Mouse (Mus musculus) MEL (cell line): ENCODE data around the gene Rbks. TPM values are rescaled to one million over a fixed set of nuclear protein-coding genes. Genes with fewer than 3 reads are reported as not detected.

Experiments used
- DNase-seq: peaks from one replicate; pipeline ENCODE4 v3.0.0; 2011; ENCODE audit warnings: low read depth, low spot score
- H3K27ac ChIP-seq: 2 replicates; pipeline ENCODE4 v1.5.1; 2012; ENCODE audit warnings: low read depth, mild to moderate bottlenecking, control low read depth, low read length, moderate library complexity; ENCODE audit not compliant: control insufficient read depth
- H3K27me3 ChIP-seq, 2 experiments: fragments of 150-350 bp in 1 of 2; sonication (generic) in 1 of 2; 2 replicates each; pipeline ENCODE4 v1.6.1; 2012; ENCODE audit warnings: low read length in 2 of 2, mild to moderate bottlenecking in 2 of 2, improper control_type of control experiment in 1 of 2, moderate library complexity in 1 of 2; ENCODE audit not compliant: insufficient read depth in 2 of 2, control insufficient read depth in 1 of 2
- H3K36me3 ChIP-seq, 2 experiments: 2 replicates each; pipeline ENCODE4 v1.6.1; 2012 to 2014; ENCODE audit warnings: low read length in 2 of 2, improper control_type of control experiment in 1 of 2, inconsistent platforms in 1 of 2, mild to moderate bottlenecking in 1 of 2; ENCODE audit not compliant: insufficient read depth in 2 of 2, control insufficient read depth in 1 of 2
- H3K4me1 ChIP-seq, 2 experiments: fragments of 150-350 bp in 1 of 2; sonication (generic) in 1 of 2; 2 replicates each; pipeline ENCODE4 v1.6.1; 2012; ENCODE audit warnings: low read length in 2 of 2, improper control_type of control experiment in 1 of 2, mild to moderate bottlenecking in 1 of 2; ENCODE audit not compliant: insufficient read depth in 2 of 2, control insufficient read depth in 1 of 2
- H3K4me3 ChIP-seq, 2 experiments: fragments of 150-350 bp in 1 of 2; sonication (generic) in 1 of 2; 2 replicates each; pipeline ENCODE4 v1.5.1; 2012; ENCODE audit warnings: low read depth in 2 of 2, low read length in 2 of 2, mild to moderate bottlenecking in 2 of 2, moderate library complexity in 2 of 2, control low read depth in 1 of 2, improper control_type of control experiment in 1 of 2; ENCODE audit not compliant: control insufficient read depth in 1 of 2, insufficient read depth in 1 of 2
- H3K79me2 ChIP-seq: 2 replicates; pipeline ENCODE4 v1.6.1; 2012; ENCODE audit warnings: mild to moderate bottlenecking, low read length, moderate library complexity; ENCODE audit not compliant: control insufficient read depth, poor library complexity, insufficient read depth
- H3K9ac ChIP-seq: 2 replicates; pipeline ENCODE4 v1.6.1; 2012; ENCODE audit warnings: low read depth, mild to moderate bottlenecking, control low read depth, low read length, moderate library complexity; ENCODE audit not compliant: control insufficient read depth, poor library complexity, severe bottlenecking
- H3K9me3 ChIP-seq: fragments of 150-350 bp; sonication (generic); replicated peaks from 2 replicates; pipeline ENCODE4 v1.6.1; 2012; ENCODE audit warnings: mild to moderate bottlenecking, low read length, improper control_type of control experiment, moderate library complexity; ENCODE audit not compliant: insufficient read depth
- BHLHE40 ChIP-seq: IDR thresholded peaks from 2 replicates; pipeline ENCODE4 v1.6.1; 2012; ENCODE audit warnings: low read depth, mild to moderate bottlenecking, inconsistent platforms, low read length, improper control_type of control experiment, borderline replicate concordance
- CHD1 ChIP-seq: IDR thresholded peaks from 2 replicates; pipeline ENCODE4 v1.6.1; 2012; ENCODE audit warnings: low read depth, mild to moderate bottlenecking, inconsistent platforms, low read length, improper control_type of control experiment
- CHD2 ChIP-seq: IDR thresholded peaks from 2 replicates; pipeline ENCODE4 v1.6.1; 2011; ENCODE audit warnings: low read length, improper control_type of control experiment
- E2F4 ChIP-seq: IDR thresholded peaks from 2 replicates; pipeline ENCODE4 v1.6.1; 2011; ENCODE audit warnings: low read depth, low read length, improper control_type of control experiment, borderline replicate concordance
- ELF1 ChIP-seq: IDR thresholded peaks from 2 replicates; pipeline ENCODE4 v1.6.1; 2014; ENCODE audit warnings: low read depth, mild to moderate bottlenecking, inconsistent platforms, low read length, improper control_type of control experiment, moderate library complexity
- EP300 ChIP-seq, 2 experiments: IDR thresholded peaks; 2 replicates each; pipeline ENCODE4 v1.6.1; 2011; ENCODE audit warnings: improper control_type of control experiment in 2 of 2, low read length in 2 of 2, low read depth in 1 of 2, mild to moderate bottlenecking in 1 of 2
- ETS1 ChIP-seq: IDR thresholded peaks from 2 replicates; pipeline ENCODE4 v1.6.1; 2012; ENCODE audit warnings: low read depth, mild to moderate bottlenecking, inconsistent platforms, low read length, improper control_type of control experiment, moderate library complexity
- GABPA ChIP-seq: IDR thresholded peaks from 2 replicates; pipeline ENCODE4 v1.6.1; 2012; ENCODE audit warnings: low read depth, mild to moderate bottlenecking, inconsistent platforms, low read length, improper control_type of control experiment, moderate library complexity
- GATA1 ChIP-seq: IDR thresholded peaks from 2 replicates; pipeline ENCODE4 v1.6.1; 2011; ENCODE audit warnings: low read depth, low read length, improper control_type of control experiment
- HCFC1 ChIP-seq: IDR thresholded peaks from 2 replicates; pipeline ENCODE4 v1.6.1; 2012; ENCODE audit warnings: low read depth, mild to moderate bottlenecking, inconsistent platforms, low read length, improper control_type of control experiment, moderate library complexity
- JUND ChIP-seq: IDR thresholded peaks from 2 replicates; pipeline ENCODE4 v1.6.1; 2011; ENCODE audit warnings: low read depth, mild to moderate bottlenecking, improper control_type of control experiment, low read length
- MAFK ChIP-seq: IDR thresholded peaks from 2 replicates; pipeline ENCODE4 v1.6.1; 2011; ENCODE audit warnings: low read depth, mild to moderate bottlenecking, low read length, improper control_type of control experiment, borderline replicate concordance
- MAX ChIP-seq: IDR thresholded peaks from 2 replicates; pipeline ENCODE4 v1.6.1; 2011; ENCODE audit warnings: low read length, improper control_type of control experiment
- MAZ ChIP-seq: IDR thresholded peaks from 2 replicates; pipeline ENCODE4 v1.6.1; 2012; ENCODE audit warnings: low read depth, mild to moderate bottlenecking, inconsistent platforms, low read length, improper control_type of control experiment
- MEF2A ChIP-seq: IDR thresholded peaks from 2 replicates; pipeline ENCODE4 v1.6.1; 2014; ENCODE audit warnings: low read depth, mild to moderate bottlenecking, inconsistent platforms, low read length, improper control_type of control experiment; ENCODE audit not compliant: poor library complexity, insufficient replicate concordance, severe bottlenecking; ENCODE audit errors: extremely low read depth
- MXI1 ChIP-seq: IDR thresholded peaks from 2 replicates; pipeline ENCODE4 v1.6.1; 2011; ENCODE audit warnings: mild to moderate bottlenecking, low read depth, low read length, improper control_type of control experiment
- MYB ChIP-seq: IDR thresholded peaks from 2 replicates; pipeline ENCODE4 v1.6.1; 2011; ENCODE audit warnings: mild to moderate bottlenecking, low read depth, low read length, improper control_type of control experiment
- MYC ChIP-seq: IDR thresholded peaks from 2 replicates; pipeline ENCODE4 v1.6.1; 2011; ENCODE audit warnings: low read depth, mild to moderate bottlenecking, low read length, improper control_type of control experiment, moderate library complexity
- NELFE ChIP-seq: IDR thresholded peaks from 2 replicates; pipeline ENCODE4 v1.6.1; 2011; ENCODE audit warnings: low read depth, low read length, improper control_type of control experiment
- NRF1 ChIP-seq: IDR thresholded peaks from 2 replicates; pipeline ENCODE4 v1.6.1; 2014; ENCODE audit warnings: low read depth, mild to moderate bottlenecking, inconsistent platforms, low read length, improper control_type of control experiment, moderate library complexity; ENCODE audit not compliant: poor library complexity, insufficient read depth, severe bottlenecking
- POLR2AphosphoS2 ChIP-seq: IDR thresholded peaks from 2 replicates; pipeline ENCODE4 v1.6.1; 2011; ENCODE audit warnings: low read length, improper control_type of control experiment
- POLR2AphosphoS5 ChIP-seq: IDR thresholded peaks from 2 replicates; pipeline ENCODE4 v1.6.1; 2012; ENCODE audit warnings: low read depth, borderline replicate concordance, mild to moderate bottlenecking, inconsistent platforms, low read length, moderate library complexity, mixed read lengths
- RCOR1 ChIP-seq: IDR thresholded peaks from 2 replicates; pipeline ENCODE4 v1.6.1; 2012; ENCODE audit warnings: low read depth, mild to moderate bottlenecking, inconsistent platforms, low read length, improper control_type of control experiment
- SMC3 ChIP-seq: IDR thresholded peaks from 2 replicates; pipeline ENCODE4 v1.6.1; 2011; ENCODE audit warnings: low read depth, low read length, improper control_type of control experiment
- TAL1 ChIP-seq: IDR thresholded peaks from 2 replicates; pipeline ENCODE4 v1.6.1; 2012; ENCODE audit warnings: mild to moderate bottlenecking, inconsistent platforms, low read length, moderate library complexity, mixed read lengths
- TBP ChIP-seq: IDR thresholded peaks from 2 replicates; pipeline ENCODE4 v1.8.0; 2011; ENCODE audit warnings: low read depth, low read length, improper control_type of control experiment
- UBTF ChIP-seq: IDR thresholded peaks from 2 replicates; pipeline ENCODE4 v1.6.1; 2012; ENCODE audit warnings: low read depth, mild to moderate bottlenecking, inconsistent platforms, low read length, improper control_type of control experiment, moderate library complexity, borderline replicate concordance; ENCODE audit not compliant: insufficient read depth
- USF1 ChIP-seq: IDR thresholded peaks from 2 replicates; pipeline ENCODE4 v1.6.1; 2014; ENCODE audit warnings: low read depth, mild to moderate bottlenecking, inconsistent platforms, low read length, improper control_type of control experiment, moderate library complexity
- USF2 ChIP-seq, 2 experiments: IDR thresholded peaks; 2 replicates each; pipeline ENCODE4 v1.6.1; 2011 to 2012; ENCODE audit warnings: improper control_type of control experiment in 2 of 2, low read length in 2 of 2, borderline replicate concordance in 1 of 2, inconsistent platforms in 1 of 2, low read depth in 1 of 2, mild to moderate bottlenecking in 1 of 2; ENCODE audit not compliant: insufficient read depth in 1 of 2
- ZMIZ1 ChIP-seq: IDR thresholded peaks from 2 replicates; pipeline ENCODE4 v1.6.1; 2012; ENCODE audit warnings: low read depth, mild to moderate bottlenecking, inconsistent platforms, low read length, improper control_type of control experiment, moderate library complexity
- ZNF384 ChIP-seq: IDR thresholded peaks from 2 replicates; pipeline ENCODE4 v1.6.1; 2012; ENCODE audit warnings: low read depth, mild to moderate bottlenecking, inconsistent platforms, low read length, improper control_type of control experiment
- polyA plus RNA-seq, 2 experiments: library from polyadenylated mRNA; stranded (reverse) in 1 of 2; unstranded in 1 of 2; fragments of >175 nt in 1 of 2; fragments of >200 nt in 1 of 2; gene quantifications; 2 replicates each; pipeline versions ENCODE4 v1.2.1 to v1.2.4; 2012; ENCODE audit warnings: low replicate concordance in 2 of 2, low read depth in 1 of 2; ENCODE audit not compliant: insufficient read length in 2 of 2, insufficient read depth in 1 of 2, missing spikeins in 1 of 2
- total RNA-seq: library from RNA; depleted of rRNA; stranded (reverse); fragments of 300-350 nt; gene quantifications from 2 replicates; pipeline ENCODE4 v1.2.3, GENCODE M21; 2012

Gene Rbks
- total and polyA plus RNA-seq, 3 experiments, result 34.3 to 47.4 TPM; not detected in 1

DNA sequence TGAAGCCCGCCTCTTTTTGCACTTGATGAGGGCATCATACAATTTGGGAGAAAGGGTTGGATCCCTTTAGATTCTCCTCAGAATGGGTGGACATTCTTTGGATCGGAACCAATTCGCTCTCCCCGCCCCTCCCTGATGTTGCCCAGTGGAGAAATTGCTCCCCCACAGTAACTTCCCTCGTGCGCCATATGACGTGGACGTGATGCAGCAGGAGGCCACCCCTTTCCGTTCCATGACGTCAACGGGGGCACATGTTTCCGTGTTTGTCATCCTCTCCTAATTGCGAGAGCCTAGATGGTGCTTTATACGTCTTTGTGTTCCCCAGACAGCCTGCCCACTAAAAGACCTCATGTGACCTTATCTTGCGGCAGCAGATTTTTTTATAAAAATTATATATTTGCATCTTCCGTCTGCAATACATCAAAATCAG lies 885 bp upstream of the Rbks start (continued):
- TF ChIP-seq GATA1, result peak; percentile 79
- TF ChIP-seq MXI1, result peak; percentile 94
- peak; percentile 92 for TF ChIP-seq MAZ
- peak; percentile 98 for TF ChIP-seq MAX
- peak; percentile 12 for TF ChIP-seq SMC3
- TF ChIP-seq POLR2AphosphoS2, result peak; percentile 62; the same call in 1 of the 2 replicates
- peak; percentile 54; the same call in 1 of the 2 replicates for TF ChIP-seq TBP
- peak; percentile 36 for TF ChIP-seq NELFE
- TF ChIP-seq E2F4, result peak; percentile 20; the same call in 1 of the 2 replicates
- TF ChIP-seq POLR2AphosphoS5, result 0 out of 2 replicates have a peak, but pooled peaks have one; percentile 45
- no peak; the same call in 1 of the 2 replicates for TF ChIP-seq MYB
- TF ChIP-seq USF1, result peak; percentile 89
- peak; percentile 61 for TF ChIP-seq TAL1
- TF ChIP-seq ELF1, result peak; percentile 89
- TF ChIP-seq JUND, result no peak
- peak; percentile 95 for TF ChIP-seq BHLHE40
- TF ChIP-seq USF2 (IDR thresholded peaks at IDR 0.05; ENCODE audit: borderline replicate concordance in 1 of 2, insufficient read depth in 1 of 2, low read depth in 1 of 2, low read length in 2 of 2), result 0 out of 4 replicates have a peak, but pooled peaks of 1 of the 2 experiments have one; percentile 39
- peak; percentile 36; the same call in 1 of the 2 replicates for TF ChIP-seq CHD2
- TF ChIP-seq ZMIZ1, result no peak

DNA sequence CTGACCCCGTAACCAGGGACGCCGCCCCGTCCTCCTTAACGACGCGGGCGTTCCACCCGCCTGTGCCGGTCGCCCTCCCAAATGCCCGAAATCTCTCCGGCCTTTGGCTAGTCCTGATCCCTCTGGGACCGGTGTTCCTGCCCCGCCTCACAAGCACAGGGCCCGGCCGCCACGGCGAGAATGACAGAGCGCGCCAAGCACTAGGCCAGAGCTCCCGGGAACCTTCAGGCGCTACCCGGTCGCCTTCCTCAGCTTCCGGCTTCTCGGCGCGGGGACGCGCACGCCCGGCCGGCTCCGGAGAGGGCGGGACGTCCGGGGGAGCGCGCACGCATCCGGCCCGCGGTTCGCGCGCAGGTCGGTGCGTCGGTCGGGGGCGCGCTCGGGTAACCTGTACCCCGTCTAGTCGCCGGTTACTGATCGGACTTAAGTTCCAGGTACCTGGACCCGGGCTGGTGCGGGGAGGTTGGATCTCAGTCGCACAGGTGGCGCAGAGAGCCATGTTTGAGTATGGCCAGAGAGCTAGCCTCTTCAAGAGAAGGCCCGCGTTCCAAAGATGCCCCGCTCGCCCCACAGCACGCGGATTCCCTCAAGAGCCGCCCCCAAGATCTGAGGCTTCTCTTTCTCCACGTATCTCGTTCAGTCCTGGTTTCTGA lies 343 bp upstream of the Rbks start, which contains the start of gene Babam2:
Gene Babam2, plus strand, starts transcription at position 41 of the 653 bp plus-strand sequence.
- no peaks in the 10 kb centered on the region for H3K9me3 ChIP-seq
- peak within 1 kb of the TSS; percentile 96 for H3K27ac ChIP-seq
- peaks cover 19% of the 10 kb centered on the region for H3K79me2 ChIP-seq
- DNase-seq, result peak; percentile 97
- H3K27me3 ChIP-seq, result no peaks in the 10 kb centered on the region
- peaks cover 4 to 5% of the 10 kb centered on the region in 2 experiments; a peak in 3 of 4 replicates for H3K4me1 ChIP-seq
- peaks cover 0 to 22% of the 10 kb centered on the region in 2 experiments; a peak in 2 of 4 replicates for H3K36me3 ChIP-seq
- peak within 1 kb of the TSS; percentile 83 to 84 for H3K4me3 ChIP-seq
- H3K9ac ChIP-seq, result peak within 1 kb of the TSS; percentile 89
- TF ChIP-seq NRF1, result peak; percentile 69
- peak; percentile 11; the same call in 1 of the 2 replicates for TF ChIP-seq SMC3
- no peak for TF ChIP-seq MAFK
- TF ChIP-seq USF1, result 0 out of 2 replicates have a peak, but pooled peaks have one; percentile 4
- peak; percentile 89 for TF ChIP-seq HCFC1
- TF ChIP-seq UBTF, result no peak
- TF ChIP-seq MYC, result no peak
- TF ChIP-seq CHD1, result peak; percentile 64
- TF ChIP-seq ETS1, result peak; percentile 53; the same call in 1 of the 2 replicates
- no peak for TF ChIP-seq GABPA
- peak; percentile 94 for TF ChIP-seq NELFE
- peak; percentile 87 for TF ChIP-seq ZMIZ1
- TF ChIP-seq GATA1, result no peak
- peak in 1 of 2 experiments; percentile 21; a peak in 1 of 4 replicates for TF ChIP-seq EP300 (IDR thresholded peaks at IDR 0.05; ENCODE audit: low read depth in 1 of 2, low read length in 2 of 2)
- TF ChIP-seq MYB, result no peak
- TF ChIP-seq JUND, result no peak
- no peak for TF ChIP-seq TAL1
- no peak for TF ChIP-seq RCOR1
- no peak for TF ChIP-seq ZNF384
- 0 out of 2 replicates have a peak, but pooled peaks have one; percentile 41 for TF ChIP-seq MEF2A
- no peak; the same call in none of the 2 replicates for TF ChIP-seq TBP
- no peak for TF ChIP-seq CHD2
- TF ChIP-seq MAZ, result no peak; the same call in 1 of the 2 replicates
